Mouse (Mus musculus) brain, embryonic 14.5 days (tissue): ENCODE data around the gene Fgf14.

ENCODE experiments used
- CTCF ChIP-seq: fragments of 200-500 bp; IDR thresholded peaks from 2 replicates; pipeline ENCODE4 v1.5.1; 2012; ENCODE audit warnings: inconsistent platforms, mild to moderate bottlenecking, moderate library complexity, borderline replicate concordance; ENCODE audit not compliant: insufficient read depth, insufficient read length; ENCODE audit errors: extremely low read depth
- POLR2A ChIP-seq: fragments of 200-500 bp; IDR thresholded peaks from 2 replicates; pipeline ENCODE4 v1.6.1; 2012; ENCODE audit warnings: mild to moderate bottlenecking, inconsistent platforms, borderline replicate concordance; ENCODE audit not compliant: poor library complexity, insufficient read depth, insufficient read length, severe bottlenecking; ENCODE audit errors: extremely low read depth

DNA sequence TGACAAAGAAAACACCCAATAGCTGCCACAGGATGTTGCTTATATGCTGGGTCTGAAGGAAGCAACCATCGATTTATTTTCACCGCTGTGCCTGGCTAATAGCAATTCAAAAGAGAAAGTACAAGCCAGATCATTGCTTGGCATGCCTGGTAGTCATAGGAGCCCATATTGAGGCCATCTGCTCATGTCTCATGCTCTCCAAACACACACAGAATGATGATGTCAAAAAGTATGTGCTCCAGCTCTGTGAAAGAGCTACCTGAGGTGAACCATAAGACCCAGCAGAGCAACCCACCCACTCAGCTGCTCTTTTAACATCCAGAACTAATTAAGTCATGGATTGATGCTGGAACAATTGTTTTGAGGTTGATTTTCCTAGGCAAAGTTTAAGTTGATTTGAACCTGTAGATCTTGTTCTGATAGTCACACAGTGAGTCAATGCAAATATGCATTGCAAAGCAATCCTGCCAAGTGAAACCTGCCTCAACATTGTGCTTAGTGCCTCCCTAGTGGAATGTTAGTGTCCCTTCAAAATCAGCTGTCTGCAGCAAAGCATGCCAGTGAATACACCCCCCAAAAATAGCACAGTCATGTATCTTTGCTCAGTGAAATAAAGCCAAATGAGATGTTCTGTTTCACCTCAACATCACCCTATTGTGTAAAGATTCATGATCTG lies 70.8 kb downstream of the Fgf14 start:
- TF ChIP-seq CTCF (no peak), POLR2A (no peak)
